Mouse (Mus musculus): ENCODE data around the gene Trpm6. TPM values are rescaled to one million over a fixed set of nuclear protein-coding genes. Genes with fewer than 3 reads are reported as not detected.

Trpm6 gene
- polyA plus RNA-seq, 1 experiment, result 0.06 TPM

- Histone ChIP-seq H3ac (ENCODE audit: control insufficient read depth, insufficient read length, low read depth) (no peak overlapping the region), H3K79me3 (ENCODE audit: low read depth) (no peaks in the 10 kb centered on the region), H3K79me2 (ENCODE audit: control insufficient read depth, insufficient read depth) (no peaks in the 10 kb centered on the region), H3K4me3 (ENCODE audit: insufficient read depth, poor library complexity, severe bottlenecking) (no peak overlapping the region), H3K27me3 (ENCODE audit: control insufficient read depth, insufficient read depth, insufficient read length) (no peaks in the 10 kb centered on the region), H3K36me3 (ENCODE audit: control insufficient read depth, insufficient read depth) (no peaks in the 10 kb centered on the region)
- TF ChIP-seq CTCF (IDR thresholded peaks at IDR 0.05; ENCODE audit: control insufficient read depth, insufficient read depth, insufficient read length), result no peak
- TF ChIP-seq MAX (IDR thresholded peaks at IDR 0.05), result no peak
- no peak for TF ChIP-seq MYOD1 (IDR thresholded peaks at IDR 0.05; ENCODE audit: control insufficient read depth, insufficient read length, low read depth)
- TF ChIP-seq CEBPB (IDR thresholded peaks at IDR 0.05; ENCODE audit: low read depth), result no peak
- TF ChIP-seq USF1 (IDR thresholded peaks at IDR 0.05; ENCODE audit: low read depth), result no peak
- TF ChIP-seq FOSL1 (IDR thresholded peaks at IDR 0.05; ENCODE audit: insufficient read depth, low read length, poor library complexity, severe bottlenecking), result no peak
- no peak for TF ChIP-seq MYOG (IDR thresholded peaks at IDR 0.05; ENCODE audit: control insufficient read depth, extremely low read depth, insufficient read length)
These were observed 24.3 kb downstream of the Trpm6 start for GRCm38 (mm10) chr19:18774085-18774484.

- H3K36me3 ChIP-seq (ENCODE audit: control insufficient read depth, insufficient read depth), result no peaks in the 10 kb centered on the region
- no peak overlapping the region for H3ac ChIP-seq (ENCODE audit: control insufficient read depth, insufficient read length, low read depth)
- H3K79me2 ChIP-seq (ENCODE audit: control insufficient read depth, insufficient read depth), result no peaks in the 10 kb centered on the region
- H3K4me3 ChIP-seq (ENCODE audit: insufficient read depth, poor library complexity, severe bottlenecking), result no peak overlapping the region
- H3K79me3 ChIP-seq (ENCODE audit: low read depth), result no peaks in the 10 kb centered on the region
- no peaks in the 10 kb centered on the region for H3K27me3 ChIP-seq (ENCODE audit: control insufficient read depth, insufficient read depth, insufficient read length)
- no peak for TF ChIP-seq FOSL1 (IDR thresholded peaks at IDR 0.05; ENCODE audit: insufficient read depth, low read length, poor library complexity, severe bottlenecking)
- no peak for TF ChIP-seq MYOD1 (IDR thresholded peaks at IDR 0.05; ENCODE audit: control insufficient read depth, insufficient read length, low read depth)
- no peak for TF ChIP-seq USF1 (IDR thresholded peaks at IDR 0.05; ENCODE audit: low read depth)
- TF ChIP-seq CTCF (IDR thresholded peaks at IDR 0.05; ENCODE audit: control insufficient read depth, insufficient read depth, insufficient read length), result no peak
- TF ChIP-seq MAX (IDR thresholded peaks at IDR 0.05), result no peak
- no peak for TF ChIP-seq CEBPB (IDR thresholded peaks at IDR 0.05; ENCODE audit: low read depth)
- no peak for TF ChIP-seq MYOG (IDR thresholded peaks at IDR 0.05; ENCODE audit: control insufficient read depth, extremely low read depth, insufficient read length)
These were observed 49.9 kb downstream of the Trpm6 start for GRCm38 (mm10) chr19:18799646-18800045.

GRCm38 (mm10) chr19:18811264-18811663 is 61.5 kb downstream of the Trpm6 start:
- Histone ChIP-seq H3K27me3 (ENCODE audit: control insufficient read depth, insufficient read depth, insufficient read length) (no peaks in the 10 kb centered on the region), H3K79me2 (ENCODE audit: control insufficient read depth, insufficient read depth) (no peaks in the 10 kb centered on the region), H3K79me3 (ENCODE audit: low read depth) (no peaks in the 10 kb centered on the region), H3K36me3 (ENCODE audit: control insufficient read depth, insufficient read depth) (no peaks in the 10 kb centered on the region), H3ac (ENCODE audit: control insufficient read depth, insufficient read length, low read depth) (no peak overlapping the region), H3K4me3 (ENCODE audit: insufficient read depth, poor library complexity, severe bottlenecking) (no peak overlapping the region)
- no peak for TF ChIP-seq MAX (IDR thresholded peaks at IDR 0.05)
- no peak for TF ChIP-seq MYOD1 (IDR thresholded peaks at IDR 0.05; ENCODE audit: control insufficient read depth, insufficient read length, low read depth)
- TF ChIP-seq MYOG (IDR thresholded peaks at IDR 0.05; ENCODE audit: control insufficient read depth, extremely low read depth, insufficient read length), result no peak
- no peak for TF ChIP-seq USF1 (IDR thresholded peaks at IDR 0.05; ENCODE audit: low read depth)
- no peak for TF ChIP-seq FOSL1 (IDR thresholded peaks at IDR 0.05; ENCODE audit: insufficient read depth, low read length, poor library complexity, severe bottlenecking)
- TF ChIP-seq CEBPB (IDR thresholded peaks at IDR 0.05; ENCODE audit: low read depth), result no peak
- no peak for TF ChIP-seq CTCF (IDR thresholded peaks at IDR 0.05; ENCODE audit: control insufficient read depth, insufficient read depth, insufficient read length)

GRCm38 (mm10) chr19:18815170-18815569 is 65.4 kb downstream of the Trpm6 start:
- Histone ChIP-seq H3K4me3 (ENCODE audit: insufficient read depth, poor library complexity, severe bottlenecking) (no peak overlapping the region), H3ac (ENCODE audit: control insufficient read depth, insufficient read length, low read depth) (no peak overlapping the region), H3K27me3 (ENCODE audit: control insufficient read depth, insufficient read depth, insufficient read length) (no peaks in the 10 kb centered on the region), H3K36me3 (ENCODE audit: control insufficient read depth, insufficient read depth) (no peaks in the 10 kb centered on the region), H3K79me2 (ENCODE audit: control insufficient read depth, insufficient read depth) (no peaks in the 10 kb centered on the region), H3K79me3 (ENCODE audit: low read depth) (no peaks in the 10 kb centered on the region)
- no peak for TF ChIP-seq MAX (IDR thresholded peaks at IDR 0.05)
- no peak for TF ChIP-seq CTCF (IDR thresholded peaks at IDR 0.05; ENCODE audit: control insufficient read depth, insufficient read depth, insufficient read length)
- TF ChIP-seq MYOG (IDR thresholded peaks at IDR 0.05; ENCODE audit: control insufficient read depth, extremely low read depth, insufficient read length), result no peak

GRCm38 (mm10) chr19:18817425-18817824 is 67.6 kb downstream of the Trpm6 start:
- Histone ChIP-seq H3K4me3 (ENCODE audit: insufficient read depth, poor library complexity, severe bottlenecking) (no peak overlapping the region), H3K79me2 (ENCODE audit: control insufficient read depth, insufficient read depth) (no peaks in the 10 kb centered on the region), H3K36me3 (ENCODE audit: control insufficient read depth, insufficient read depth) (no peaks in the 10 kb centered on the region), H3ac (ENCODE audit: control insufficient read depth, insufficient read length, low read depth) (no peak overlapping the region), H3K27me3 (ENCODE audit: control insufficient read depth, insufficient read depth, insufficient read length) (no peaks in the 10 kb centered on the region), H3K79me3 (ENCODE audit: low read depth) (no peaks in the 10 kb centered on the region)
- TF ChIP-seq CTCF (IDR thresholded peaks at IDR 0.05; ENCODE audit: control insufficient read depth, insufficient read depth, insufficient read length) (no peak), MYOG (IDR thresholded peaks at IDR 0.05; ENCODE audit: control insufficient read depth, extremely low read depth, insufficient read length) (no peak), CEBPB (IDR thresholded peaks at IDR 0.05; ENCODE audit: low read depth) (no peak), USF1 (IDR thresholded peaks at IDR 0.05; ENCODE audit: low read depth) (no peak), FOSL1 (IDR thresholded peaks at IDR 0.05; ENCODE audit: insufficient read depth, low read length, poor library complexity, severe bottlenecking) (no peak), MYOD1 (IDR thresholded peaks at IDR 0.05; ENCODE audit: control insufficient read depth, insufficient read length, low read depth) (no peak), MAX (IDR thresholded peaks at IDR 0.05) (no peak)

GRCm38 (mm10) chr19:18828601-18829000 is 78.8 kb downstream of the Trpm6 start:
- Histone ChIP-seq H3K79me3 (ENCODE audit: low read depth) (no peaks in the 10 kb centered on the region), H3ac (ENCODE audit: control insufficient read depth, insufficient read length, low read depth) (no peak overlapping the region), H3K4me3 (ENCODE audit: insufficient read depth, poor library complexity, severe bottlenecking) (no peak overlapping the region), H3K36me3 (ENCODE audit: control insufficient read depth, insufficient read depth) (no peaks in the 10 kb centered on the region), H3K27me3 (ENCODE audit: control insufficient read depth, insufficient read depth, insufficient read length) (no peaks in the 10 kb centered on the region), H3K79me2 (ENCODE audit: control insufficient read depth, insufficient read depth) (no peaks in the 10 kb centered on the region)
- no peak for TF ChIP-seq MYOD1 (IDR thresholded peaks at IDR 0.05; ENCODE audit: control insufficient read depth, insufficient read length, low read depth)
- TF ChIP-seq MAX (IDR thresholded peaks at IDR 0.05), result no peak
- TF ChIP-seq USF1 (IDR thresholded peaks at IDR 0.05; ENCODE audit: low read depth), result no peak
- TF ChIP-seq CTCF (IDR thresholded peaks at IDR 0.05; ENCODE audit: control insufficient read depth, insufficient read depth, insufficient read length), result no peak
- no peak for TF ChIP-seq CEBPB (IDR thresholded peaks at IDR 0.05; ENCODE audit: low read depth)
- no peak for TF ChIP-seq MYOG (IDR thresholded peaks at IDR 0.05; ENCODE audit: control insufficient read depth, extremely low read depth, insufficient read length)
- no peak for TF ChIP-seq FOSL1 (IDR thresholded peaks at IDR 0.05; ENCODE audit: insufficient read depth, low read length, poor library complexity, severe bottlenecking)

All from C2C12 (cell line).